Mouse (Mus musculus): ENCODE measurements around the gene Pcgf2.
"Not testable (repeated sequence)": the region's sequence is repeated elsewhere in the genome, so short reads cannot be mapped to it uniquely, and the experiment has no call there.

GRCm38 (mm10) chr11:97657967-97658366 lies 42.3 kb downstream of the Pcgf2 start:
- TF ChIP-seq TCF12 (IDR thresholded peaks at IDR 0.05; ENCODE audit: low read depth, low read length); CHD2 (IDR thresholded peaks at IDR 0.05; ENCODE audit: low read length); MYC (IDR thresholded peaks at IDR 0.05; ENCODE audit: low read depth, low read length); SMC3 (IDR thresholded peaks at IDR 0.05; ENCODE audit: low read depth, low read length); POLR2A (IDR thresholded peaks at IDR 0.05; ENCODE audit: low read depth, low read length); NELFE (IDR thresholded peaks at IDR 0.05; ENCODE audit: low read depth, low read length); USF1 (IDR thresholded peaks at IDR 0.05; ENCODE audit: low read depth, low read length): not testable (repeated sequence)
- TF ChIP-seq TBP (conservative IDR thresholded peaks at IDR 0.05; ENCODE audit: low read depth, low read length) = 0 out of 2 replicates have a peak, but pooled peaks have one; percentile 26

Data from CH12.LX (cell line).